8 mouse cellular contexts compared by ENCODE assay signal in the genomic region with DNA sequence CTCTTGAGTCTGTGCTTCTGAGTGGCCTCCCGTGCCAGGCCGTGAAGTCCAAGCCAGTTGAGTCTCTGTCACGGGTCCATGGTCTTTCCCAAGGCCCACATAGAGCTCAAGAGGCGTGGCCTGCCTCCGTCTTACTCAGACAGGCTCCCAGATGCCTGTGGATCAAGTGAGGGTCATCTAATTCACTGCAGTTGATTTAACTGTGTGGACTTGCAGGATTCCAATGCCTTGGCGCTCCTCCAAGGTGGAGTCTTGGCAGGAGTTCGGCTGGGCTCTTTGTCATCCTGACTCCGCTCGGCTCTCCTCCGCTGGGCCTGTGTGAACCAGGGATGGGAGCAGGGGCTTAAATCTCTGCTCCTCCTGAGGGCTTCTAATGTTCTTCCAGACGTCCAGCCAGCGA.
DNase-seq lines count a peak whose midpoint lies in the region; ATAC-seq and TF ChIP-seq lines count a peak whose summit lies in the region.

No protein-coding gene starts in this region.

- DNase-seq in heart, adult 18-20 months = peak; percentile 88 to 92
- DNase-seq in heart, embryonic 10.5 days (ENCODE audit: low spot score) = no peak
- peak; percentile 98 for DNase-seq in adrenal gland, postnatal 14 days
- DNase-seq in gastrocnemius, postnatal 25 days = peak; percentile 83
- DNase-seq in kidney, adult 2 months = peak; percentile 94
- DNase-seq in right cerebral cortex, postnatal 4 days = peak; percentile 65
- no peak for DNase-seq in thymus, postnatal 14 days

- H3K4me3 ChIP-seq in heart, embryonic 10.5 days = no peak overlapping the region
- H3K4me3 ChIP-seq in kidney, adult 2 months (ENCODE audit: insufficient read depth, low read depth, low read length) = no peak overlapping the region
- no peak overlapping the region for H3K4me3 ChIP-seq in lung, embryonic 15.5 days

- H3K9ac ChIP-seq in lung, embryonic 15.5 days = no peak overlapping the region

- TF ChIP-seq CTCF in kidney, adult 2 months (conservative IDR thresholded peaks at IDR 0.05; ENCODE audit: insufficient read depth, insufficient read length, low read depth, low read length) = no peak

- TF ChIP-seq POLR2A in kidney, adult 2 months (IDR thresholded peaks at IDR 0.05; ENCODE audit: low read depth, low read length) = no peak

- peak overlapping the region; percentile 1; the same call in 1 of the 2 replicates for H3K4me2 ChIP-seq in lung, embryonic 15.5 days

- H3K27me3 ChIP-seq in heart, embryonic 10.5 days (ENCODE audit: insufficient read depth, poor library complexity, severe bottlenecking) = no peaks in the 10 kb centered on the region
- H3K27me3 ChIP-seq in kidney, adult 2 months (replicated peaks; ENCODE audit: control insufficient read depth, insufficient read depth, low read length) = no peaks in the 10 kb centered on the region
- no peaks in the 10 kb centered on the region for H3K27me3 ChIP-seq in lung, embryonic 15.5 days

- H3K27ac ChIP-seq in heart, embryonic 10.5 days = no peak overlapping the region
- H3K27ac ChIP-seq in kidney, adult 2 months (ENCODE audit: insufficient read depth, low read depth, low read length) = no peak overlapping the region
- H3K27ac ChIP-seq in lung, embryonic 15.5 days = peak overlapping the region; percentile 79

- H3K4me1 ChIP-seq in heart, embryonic 10.5 days = peaks cover 26% of the 10 kb centered on the region
- no peaks in the 10 kb centered on the region for H3K4me1 ChIP-seq in kidney, adult 2 months (ENCODE audit: control insufficient read depth, insufficient read depth, low read length)
- H3K4me1 ChIP-seq in lung, embryonic 15.5 days = peaks cover 36% of the 10 kb centered on the region

- no peaks in the 10 kb centered on the region for H3K9me3 ChIP-seq in heart, embryonic 10.5 days
- H3K9me3 ChIP-seq in lung, embryonic 15.5 days = peaks cover 2% of the 10 kb centered on the region; the same call in 1 of the 2 replicates

- 78% methylated on average over 12 of the region's 12 CpGs for WGBS in heart, embryonic 10.5 days
- 21% methylated on average over 12 of the region's 12 CpGs for WGBS in kidney, adult 2 months
- 15% methylated on average over 12 of the region's 12 CpGs for WGBS in lung, embryonic 15.5 days

- H3K36me3 ChIP-seq in heart, embryonic 10.5 days = peaks cover 69% of the 10 kb centered on the region
- H3K36me3 ChIP-seq in kidney, adult 2 months (ENCODE audit: control insufficient read depth, insufficient read depth, low read length) = no peaks in the 10 kb centered on the region
- peaks cover 53% of the 10 kb centered on the region for H3K36me3 ChIP-seq in lung, embryonic 15.5 days

- peak; percentile 94 for ATAC-seq in lung, embryonic 15.5 days (ENCODE audit: borderline replicate concordance, extremely low read depth, low FRiP score, low TSS enrichment)

Comparison
In these comparisons a context has a peak if more than half of its experiments do, and no peak if none do; other contexts are left out.
1. DNase-seq: peak in heart, adult 18-20 months (2 of 2), adrenal gland, postnatal 14 days (single experiment), gastrocnemius, postnatal 25 days (single experiment), kidney, adult 2 months (single experiment) and right cerebral cortex, postnatal 4 days (single experiment); none in heart, embryonic 10.5 days (single experiment) and thymus, postnatal 14 days (single experiment).